Mouse (Mus musculus) midbrain, embryonic 15.5 days (tissue): ENCODE data around the gene Otop1. TPM values are rescaled to one million over a fixed set of nuclear protein-coding genes. Genes with fewer than 3 reads are reported as not detected.

Experiments used
- ATAC-seq: fragments of 200-750 bp; cut with Nextera tagmentation; replicated peaks from 2 replicates; pipeline ENCODE4 v1.8.0; 2017; ENCODE audit warnings: moderate TSS enrichment
- H3K27ac ChIP-seq: fragments of 300-500 bp; sonication (generic); 2 replicates; pipeline ENCODE4 v1.5.1; 2015; ENCODE audit warnings: mild to moderate bottlenecking, inconsistent platforms
- H3K27me3 ChIP-seq: fragments of 300-500 bp; sonication (generic); replicated peaks from 2 replicates; pipeline ENCODE4 v1.6.1; 2015; ENCODE audit warnings: inconsistent platforms
- H3K36me3 ChIP-seq: fragments of 300-500 bp; sonication (generic); replicated peaks from 2 replicates; pipeline ENCODE4 v1.6.1; 2015; ENCODE audit warnings: inconsistent platforms
- H3K4me1 ChIP-seq: fragments of 300-500 bp; sonication (generic); 2 replicates; pipeline ENCODE4 v1.6.1; 2015; ENCODE audit warnings: inconsistent platforms
- H3K4me2 ChIP-seq: fragments of 300-500 bp; sonication (generic); 2 replicates; pipeline ENCODE4 v1.6.1; 2015; ENCODE audit warnings: inconsistent platforms, mild to moderate bottlenecking, moderate library complexity
- H3K4me3 ChIP-seq: fragments of 300-500 bp; sonication (generic); 2 replicates; pipeline ENCODE4 v1.5.1; 2015; ENCODE audit warnings: mild to moderate bottlenecking, inconsistent platforms
- H3K9ac ChIP-seq: fragments of 300-500 bp; sonication (generic); 2 replicates; pipeline ENCODE4 v1.6.1; 2015; ENCODE audit warnings: mild to moderate bottlenecking, inconsistent platforms
- H3K9me3 ChIP-seq: fragments of 300-500 bp; sonication (generic); 2 replicates; pipeline ENCODE4 v1.6.1; 2016; ENCODE audit warnings: inconsistent platforms
- WGBS: fragments of 180-500 bp; shearing (Covaris S2); methylation state at CpG from one replicate; pipeline ENCODE4 v1.1.7; 2015; ENCODE audit warnings: mixed read lengths; 5-methylcytosine and 5-hydroxymethylcytosine counted together
- polyA plus RNA-seq: library from polyadenylated mRNA; unstranded; fragments of >200 nt; fragmentation: Nextera tagmentation; extraction: Ambion mirVana; gene quantifications from 2 replicates; pipeline ENCODE4 v1.2.1, GENCODE M21; 2015

Otop1 gene
- polyA plus RNA-seq: 0.06 TPM in 1 of 2 replicates, not detected in the other

DNA sequence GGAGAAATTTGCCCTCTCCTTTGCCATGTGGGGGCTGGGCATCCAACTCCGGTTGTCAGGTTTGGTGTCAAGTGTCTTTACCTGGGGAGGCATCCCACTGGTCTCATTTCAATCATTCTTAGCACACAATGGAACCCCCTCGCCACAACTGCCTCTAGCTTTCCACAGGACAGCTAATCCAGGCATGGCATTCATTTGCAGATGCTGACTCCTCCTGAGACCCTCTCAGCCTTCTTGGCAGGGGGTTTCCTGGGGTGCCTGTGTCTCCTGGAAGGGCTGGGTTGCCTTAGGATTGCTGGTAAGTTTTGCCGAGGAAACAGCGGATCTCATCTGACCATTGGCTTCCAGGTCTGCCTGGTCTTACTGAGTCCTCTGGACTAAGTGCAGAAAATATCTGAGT is at the start of gene Otop1:
Gene Otop1 (plus strand): TSS at position 202 of the 400 bp plus-strand sequence.
- Histone ChIP-seq H3K9ac (no peak within 1 kb of the TSS), H3K4me2 (peak within 1 kb of the TSS; percentile 66), H3K4me3 (peak within 1 kb of the TSS; percentile 38), H3K9me3 (no peaks in the 10 kb centered on the region), H3K27ac (no peak within 1 kb of the TSS), H3K36me3 (no peaks in the 10 kb centered on the region), H3K27me3 (peaks cover 60% of the 10 kb centered on the region), H3K4me1 (peaks cover 23% of the 10 kb centered on the region)
- 6% methylated on average over 4 of the region's 4 CpGs for WGBS
- no peak for ATAC-seq

DNA sequence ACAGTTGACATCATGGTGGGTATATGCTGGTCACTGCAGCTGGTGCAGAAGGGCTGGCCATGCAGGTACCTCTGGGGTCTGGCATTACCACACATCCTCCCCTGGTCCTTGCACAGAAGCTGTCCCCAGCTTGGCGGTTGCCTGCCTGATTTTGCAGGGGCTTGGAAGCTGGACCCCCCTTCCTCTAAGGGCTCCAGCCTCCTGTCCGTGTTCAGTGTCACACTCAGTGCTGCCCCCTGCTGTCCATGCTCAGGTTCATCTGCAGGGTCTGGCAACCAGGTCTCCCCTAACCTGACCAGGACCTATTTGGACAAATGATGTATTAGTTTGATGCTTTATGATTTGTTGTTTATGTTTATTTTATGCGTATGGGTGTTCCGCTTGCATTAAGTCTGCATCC is 40.4 kb upstream of the Otop1 start:
- H3K9me3 ChIP-seq: no peaks in the 10 kb centered on the region; the same call in 1 of the 2 replicates
- 0 out of 2 replicates have a peak, but pooled peaks have one; percentile 17 for ATAC-seq
- H3K27me3 ChIP-seq: no peaks in the 10 kb centered on the region
- no peak overlapping the region for H3K27ac ChIP-seq
- H3K9ac ChIP-seq: no peak overlapping the region
- no peaks in the 10 kb centered on the region for H3K4me1 ChIP-seq
- H3K36me3 ChIP-seq: peaks cover 28% of the 10 kb centered on the region
- WGBS: 70% methylated on average over 4 of the region's 4 CpGs
- no peak overlapping the region for H3K4me3 ChIP-seq
- no peak overlapping the region for H3K4me2 ChIP-seq

DNA sequence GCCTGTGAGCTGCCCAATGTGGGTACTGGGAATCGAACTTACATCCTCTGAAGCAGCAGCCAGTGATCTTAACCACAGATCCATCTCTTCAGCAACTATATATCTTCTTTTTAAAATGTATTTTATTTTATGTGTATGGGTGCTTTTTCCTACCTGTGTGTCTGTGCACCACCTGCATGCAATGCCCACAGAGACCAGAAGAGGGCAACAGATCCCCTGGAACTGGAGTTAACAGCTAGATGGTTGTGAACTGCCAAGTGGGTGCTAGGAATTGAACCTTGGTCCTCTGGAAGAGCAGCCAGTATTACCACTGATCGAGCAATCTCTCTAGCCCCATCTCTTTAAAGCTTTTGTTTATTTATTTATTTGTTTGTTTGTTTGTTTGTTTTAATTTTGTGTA is 39.1 kb upstream of the Otop1 start:
- no peak overlapping the region for H3K27ac ChIP-seq
- 97% methylated on average over 2 of the region's 2 CpGs for WGBS
- H3K27me3 ChIP-seq: no peaks in the 10 kb centered on the region
- H3K9me3 ChIP-seq: no peaks in the 10 kb centered on the region; the same call in 1 of the 2 replicates
- no peaks in the 10 kb centered on the region for H3K4me1 ChIP-seq
- peaks cover 17% of the 10 kb centered on the region for H3K36me3 ChIP-seq
- H3K9ac ChIP-seq: no peak overlapping the region
- ATAC-seq: no peak
- H3K4me3 ChIP-seq: no peak overlapping the region
- H3K4me2 ChIP-seq: no peak overlapping the region

DNA sequence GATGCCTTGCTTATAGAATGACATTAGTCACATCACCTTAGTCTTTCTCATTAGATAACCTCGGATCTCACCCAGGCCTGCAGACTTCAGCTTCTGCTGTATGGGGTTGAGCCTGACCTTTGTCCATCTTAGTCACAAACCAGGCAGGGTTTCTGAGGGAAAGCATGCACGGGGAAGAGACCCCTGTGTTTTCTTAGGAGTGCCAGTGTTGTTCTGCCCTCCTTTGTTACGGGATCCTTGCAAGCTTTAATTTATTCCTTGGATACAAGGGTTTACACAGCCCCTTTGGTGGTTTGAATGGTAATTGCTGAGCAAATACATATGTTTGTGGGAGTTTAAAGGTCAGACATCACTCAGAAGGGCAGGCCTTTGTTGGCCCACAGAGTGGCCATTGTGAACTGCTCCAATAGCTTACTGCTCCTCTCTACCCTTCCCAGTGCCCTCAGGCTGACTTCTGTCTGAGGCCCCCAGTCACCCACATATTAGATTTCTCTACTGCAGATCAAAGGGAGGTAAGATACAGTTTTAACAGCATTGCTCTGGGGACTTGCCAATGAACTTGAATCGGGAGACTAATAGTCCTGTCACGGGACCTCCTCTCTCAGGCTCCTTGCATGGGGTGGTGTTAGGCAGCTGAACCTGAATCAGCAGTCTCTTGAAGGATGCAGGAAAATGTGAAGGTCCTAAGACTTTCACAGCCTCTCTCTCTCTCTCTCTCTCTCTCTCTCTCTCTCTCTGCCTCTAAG is 34.9 kb upstream of the Otop1 start:
- Histone ChIP-seq H3K4me3 (no peak overlapping the region), H3K4me2 (no peak overlapping the region), H3K36me3 (no peaks in the 10 kb centered on the region), H3K9me3 (no peaks in the 10 kb centered on the region; the same call in 1 of the 2 replicates), H3K27ac (no peak overlapping the region), H3K9ac (no peak overlapping the region), H3K27me3 (no peaks in the 10 kb centered on the region), H3K4me1 (no peaks in the 10 kb centered on the region)
- ATAC-seq: no peak
- 30% methylated on average over 5 of the region's 5 CpGs for WGBS

DNA sequence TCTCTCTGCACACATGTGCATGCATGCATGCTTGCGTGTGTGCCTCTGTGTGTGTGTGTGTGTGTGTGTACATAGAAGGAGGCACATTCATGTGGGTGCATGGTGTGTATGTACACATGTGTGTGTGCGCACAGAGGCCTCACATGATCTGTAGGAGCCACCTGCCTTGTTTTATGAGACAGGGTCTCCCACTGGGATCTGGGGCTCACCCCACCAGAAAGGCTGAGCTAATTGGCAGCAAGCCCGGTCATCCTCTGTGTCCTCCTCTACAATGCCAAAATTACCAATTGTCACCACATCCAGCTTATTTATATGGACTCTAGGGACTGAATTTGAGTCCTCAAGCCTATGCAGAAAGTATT is 34.3 kb upstream of the Otop1 start:
- 76% methylated on average over 3 of the region's 3 CpGs for WGBS
- ATAC-seq: no peak

DNA sequence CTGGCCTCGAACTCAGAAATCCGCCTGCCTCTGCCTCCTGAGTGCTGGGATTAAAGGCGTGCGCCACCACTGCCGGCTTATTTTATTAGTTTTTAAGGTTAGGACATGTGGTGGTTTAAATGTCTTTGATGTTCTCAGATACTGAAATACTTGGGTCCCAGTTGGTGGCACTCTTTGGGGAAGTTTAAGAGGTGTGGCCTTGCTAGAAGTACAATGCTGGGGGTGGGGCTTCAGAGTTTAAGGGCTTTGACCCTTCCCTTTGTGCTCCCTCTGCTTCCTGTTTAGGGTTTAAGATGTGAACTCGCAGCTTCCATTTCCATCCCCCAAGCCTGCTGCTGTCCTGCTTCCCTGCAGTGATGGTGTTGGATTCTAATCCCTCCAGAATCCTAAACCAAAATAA is 33.8 kb upstream of the Otop1 start:
- H3K27ac ChIP-seq: no peak overlapping the region
- H3K9ac ChIP-seq: no peak overlapping the region
- H3K36me3 ChIP-seq: no peaks in the 10 kb centered on the region
- no peak for ATAC-seq
- no peak overlapping the region for H3K4me2 ChIP-seq
- H3K4me3 ChIP-seq: no peak overlapping the region
- H3K9me3 ChIP-seq: no peaks in the 10 kb centered on the region
- WGBS: 83% methylated on average over 6 of the region's 6 CpGs
- H3K4me1 ChIP-seq: no peaks in the 10 kb centered on the region
- no peaks in the 10 kb centered on the region for H3K27me3 ChIP-seq

More for the DNA sequence above, 34.3 kb upstream of the Otop1 start:
- Histone ChIP-seq H3K27me3 (no peaks in the 10 kb centered on the region), H3K4me1 (no peaks in the 10 kb centered on the region), H3K27ac (no peak overlapping the region), H3K9me3 (no peaks in the 10 kb centered on the region; the same call in 1 of the 2 replicates), H3K4me2 (no peak overlapping the region), H3K4me3 (no peak overlapping the region), H3K9ac (no peak overlapping the region), H3K36me3 (no peaks in the 10 kb centered on the region)

DNA sequence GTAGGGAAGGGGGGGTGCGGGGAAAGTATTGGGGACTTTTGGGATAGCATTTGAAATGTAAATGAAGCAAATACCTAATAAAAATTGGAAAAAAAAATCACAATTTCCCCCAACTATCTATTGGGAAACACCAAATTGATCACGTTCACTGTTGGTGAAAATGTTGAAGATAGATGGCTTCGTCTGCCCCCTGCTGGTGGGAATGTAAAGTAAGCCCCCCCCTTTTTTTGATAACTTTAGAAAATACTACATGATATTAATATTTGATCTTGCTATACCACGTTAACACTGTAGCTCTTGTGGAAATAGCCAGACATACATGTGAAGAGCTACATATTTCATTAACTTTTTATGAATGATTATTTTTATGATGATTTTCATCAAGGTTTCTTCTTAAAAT is 20.6 kb upstream of the Otop1 start:
- peaks cover 4% of the 10 kb centered on the region; the same call in 1 of the 2 replicates for H3K4me1 ChIP-seq
- H3K27me3 ChIP-seq: no peaks in the 10 kb centered on the region; the same call in 1 of the 2 replicates
- no peak overlapping the region for H3K4me3 ChIP-seq
- H3K4me2 ChIP-seq: no peak overlapping the region
- no peaks in the 10 kb centered on the region for H3K9me3 ChIP-seq
- no peak overlapping the region for H3K9ac ChIP-seq
- WGBS: 54% methylated on average over 4 of the region's 4 CpGs
- no peak overlapping the region for H3K27ac ChIP-seq
- no peaks in the 10 kb centered on the region for H3K36me3 ChIP-seq
- no peak for ATAC-seq

DNA sequence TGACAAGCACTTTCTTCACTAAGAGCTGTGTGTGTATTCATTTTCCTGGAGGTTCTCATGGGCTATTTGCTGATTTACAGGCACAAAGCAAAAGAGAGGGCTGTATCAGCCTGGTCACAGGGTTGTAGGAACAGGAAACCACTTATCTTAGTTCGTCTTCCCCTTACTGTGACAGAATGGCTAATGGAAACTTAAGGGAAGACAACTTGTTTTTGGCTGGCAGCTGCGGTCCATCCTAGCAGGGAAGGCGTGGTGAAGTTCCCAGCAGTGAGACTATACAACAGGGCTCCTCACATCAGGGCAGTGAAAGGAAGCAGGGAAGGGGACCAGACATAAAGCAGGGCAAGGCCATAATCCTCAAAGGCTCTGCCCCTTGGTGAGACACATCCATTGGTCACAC is 20.1 kb upstream of the Otop1 start:
- no peaks in the 10 kb centered on the region for H3K9me3 ChIP-seq
- no peaks in the 10 kb centered on the region; the same call in 1 of the 2 replicates for H3K27me3 ChIP-seq
- peaks cover 4% of the 10 kb centered on the region; the same call in 1 of the 2 replicates for H3K4me1 ChIP-seq
- no peak for ATAC-seq
- no peaks in the 10 kb centered on the region for H3K36me3 ChIP-seq
- H3K27ac ChIP-seq: no peak overlapping the region
- no peak overlapping the region for H3K9ac ChIP-seq
- no peak overlapping the region for H3K4me3 ChIP-seq
- 82% methylated on average over 3 of the region's 3 CpGs for WGBS
- H3K4me2 ChIP-seq: no peak overlapping the region

DNA sequence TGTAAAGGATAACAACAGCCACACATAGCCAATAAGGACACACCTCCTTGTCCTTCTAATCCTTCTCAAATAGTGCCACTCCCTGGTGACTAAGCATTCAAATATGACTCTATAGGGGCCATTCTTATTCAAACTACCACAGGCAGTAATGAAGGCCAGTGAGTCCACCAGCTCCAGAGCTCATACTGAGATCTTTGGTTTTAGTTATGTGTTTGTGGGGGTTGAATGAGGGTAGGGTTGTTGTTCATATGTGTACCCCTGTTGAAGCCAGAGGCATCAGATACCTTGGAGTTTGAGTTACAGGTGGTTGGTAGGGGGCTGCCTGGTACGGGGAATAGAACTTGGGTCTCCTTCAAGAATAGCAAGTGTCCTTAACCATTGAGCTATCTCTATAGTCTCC is 19.2 kb upstream of the Otop1 start:
- Histone ChIP-seq H3K4me1 (peaks cover 13% of the 10 kb centered on the region), H3K27ac (no peak overlapping the region), H3K27me3 (no peaks in the 10 kb centered on the region; the same call in 1 of the 2 replicates), H3K36me3 (no peaks in the 10 kb centered on the region), H3K4me3 (no peak overlapping the region), H3K9me3 (no peaks in the 10 kb centered on the region), H3K4me2 (no peak overlapping the region), H3K9ac (no peak overlapping the region)
- no peak for ATAC-seq
- whole genome bisulfite sequencing: 68% methylated on average over 1 of the region's 1 CpGs

DNA sequence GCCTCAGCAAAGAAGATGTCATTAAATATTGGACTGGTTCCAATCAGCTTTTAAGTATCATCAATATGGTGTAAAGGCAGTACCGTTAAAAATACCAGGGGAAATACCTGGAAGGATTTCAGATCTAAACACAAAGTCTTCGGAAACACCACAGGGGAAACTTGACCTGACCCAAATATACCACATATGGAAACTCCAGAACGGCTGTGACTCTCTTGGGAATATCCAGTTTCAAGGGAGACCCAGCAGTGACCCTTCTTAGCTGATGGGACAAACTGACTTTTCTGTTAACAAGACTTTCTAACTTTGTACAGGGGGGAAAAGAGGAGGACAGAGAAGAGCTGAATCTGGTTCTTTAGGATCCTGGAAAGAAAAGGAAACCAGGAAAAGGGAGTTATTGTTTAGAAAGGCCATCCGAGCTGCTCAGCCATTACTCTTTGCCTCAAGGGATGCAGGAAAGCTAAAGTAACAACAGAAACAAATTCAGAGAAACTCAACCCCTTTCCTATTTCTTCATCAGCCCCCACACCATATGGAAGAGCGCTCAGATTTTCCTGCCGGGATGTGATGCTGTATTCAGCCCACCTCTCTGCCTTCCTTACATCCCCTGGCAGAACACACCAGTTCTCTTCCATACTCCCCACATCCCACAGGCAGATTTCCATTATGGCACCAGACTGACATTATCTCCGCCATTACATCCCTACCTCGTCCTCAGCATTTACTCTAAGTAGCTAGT is 17.6 kb upstream of the Otop1 start:
- no peak for ATAC-seq
- Histone ChIP-seq H3K27me3 (no peaks in the 10 kb centered on the region; the same call in 1 of the 2 replicates), H3K36me3 (peaks cover 6% of the 10 kb centered on the region), H3K9me3 (no peaks in the 10 kb centered on the region), H3K4me1 (peaks cover 13% of the 10 kb centered on the region), H3K4me3 (no peak overlapping the region), H3K4me2 (no peak overlapping the region), H3K27ac (no peak overlapping the region), H3K9ac (no peak overlapping the region)
- 82% methylated on average over 8 of the region's 8 CpGs for WGBS

DNA sequence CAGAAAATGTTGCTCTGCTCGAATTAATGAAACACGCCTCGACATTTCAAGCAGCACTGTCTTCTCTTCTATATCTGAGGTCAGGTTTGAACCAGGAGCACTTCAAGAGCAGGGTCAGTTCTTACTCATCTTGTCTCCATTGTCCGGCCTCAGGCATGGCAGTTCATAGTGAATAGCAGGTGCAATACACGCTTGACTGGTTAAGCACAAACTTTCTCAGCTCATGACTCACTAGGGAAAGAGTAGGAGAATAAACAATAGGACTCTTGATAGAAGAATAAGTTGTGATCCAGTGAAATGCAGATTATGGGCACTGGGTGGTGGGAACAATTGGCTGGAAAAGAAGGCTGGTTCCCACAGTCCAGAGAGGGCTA is 17.0 kb upstream of the Otop1 start:
- Histone ChIP-seq H3K4me1 (peaks cover 13% of the 10 kb centered on the region), H3K4me3 (no peak overlapping the region), H3K36me3 (peaks cover 11% of the 10 kb centered on the region), H3K27me3 (no peaks in the 10 kb centered on the region; the same call in 1 of the 2 replicates), H3K4me2 (no peak overlapping the region), H3K9me3 (no peaks in the 10 kb centered on the region), H3K9ac (no peak overlapping the region), H3K27ac (no peak overlapping the region)
- no peak for ATAC-seq
- WGBS: 86% methylated on average over 5 of the region's 5 CpGs

DNA sequence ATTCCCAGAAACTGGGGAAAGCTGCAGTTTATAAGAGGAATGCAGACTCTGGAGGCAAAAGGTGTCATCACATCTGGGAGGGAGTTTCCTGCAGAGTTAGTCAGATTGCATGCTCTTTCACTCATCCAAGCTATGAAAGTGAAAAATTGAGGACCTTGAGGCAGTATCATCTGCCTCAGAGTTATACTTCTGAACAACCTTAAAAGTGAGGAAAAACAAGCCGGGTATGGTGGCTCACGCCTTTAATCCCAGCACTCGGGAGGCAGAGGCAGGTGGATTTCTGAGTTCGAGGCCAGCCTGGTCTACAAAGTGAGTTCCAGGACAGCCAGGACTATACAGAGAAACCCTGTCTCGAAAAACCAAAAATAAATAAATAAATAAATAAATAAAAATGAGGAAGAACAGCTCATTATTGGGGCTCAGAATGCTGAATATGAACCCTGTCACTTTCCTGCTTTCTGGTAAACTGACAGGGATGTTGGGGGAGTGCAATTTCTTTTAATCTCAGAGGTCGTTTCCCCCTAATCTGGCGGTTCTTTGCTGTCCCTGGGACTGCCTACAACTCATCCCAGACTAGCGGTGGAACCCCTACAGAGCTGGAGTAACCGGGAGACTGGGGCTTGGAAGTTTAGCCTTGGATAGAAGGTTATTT is 16.2 kb upstream of the Otop1 start:
- H3K4me3 ChIP-seq: peak overlapping the region; percentile 91
- WGBS: 45% methylated on average over 9 of the region's 9 CpGs
- peak; percentile 70; the same call in 1 of the 2 replicates for ATAC-seq
- peaks cover 11% of the 10 kb centered on the region for H3K36me3 ChIP-seq
- H3K4me1 ChIP-seq: peaks cover 13% of the 10 kb centered on the region
- H3K27me3 ChIP-seq: no peaks in the 10 kb centered on the region; the same call in 1 of the 2 replicates
- peak overlapping the region; percentile 83 for H3K9ac ChIP-seq
- peak overlapping the region; percentile 77 for H3K4me2 ChIP-seq
- peak overlapping the region; percentile 90 for H3K27ac ChIP-seq
- H3K9me3 ChIP-seq: no peaks in the 10 kb centered on the region
